Mouse (Mus musculus) adrenal gland, postnatal 25 days (tissue): ENCODE measurements around the gene Polr2l. TPM values are rescaled to one million over a fixed set of nuclear protein-coding genes. Genes with fewer than 3 reads are reported as not detected.
"Not testable (repeated sequence)": the region's sequence is repeated elsewhere in the genome, so short reads cannot be mapped to it uniquely, and the experiment has no call there.

Experiments
- DNase-seq: peaks from one replicate; pipeline ENCODE4 v3.0.0; 2021; ENCODE audit warnings: mixed read lengths
- total RNA-seq: library from RNA; stranded (reverse); gene quantifications from 2 replicates; pipeline ENCODE4 v1.2.3, GENCODE M21; 2021

Polr2l gene
- total RNA-seq, 1 experiment from 2014 or later: 102 TPM

- peak; percentile 93 for DNase-seq
These were observed 27.6 kb downstream of the Polr2l start, which contains the start of gene Rplp2 for GRCm38 (mm10) chr7:141447110-141447991. Rplp2 (plus strand) TSS chr7:141447370.

- not testable (repeated sequence) for DNase-seq
These were observed 28.6 kb downstream of the Polr2l start for GRCm38 (mm10) chr7:141446374-141446773.

- peak; percentile 71 for DNase-seq
These were observed 31.1 kb downstream of the Polr2l start, which contains the start of gene Pidd1 for GRCm38 (mm10) chr7:141443828-141444237. Pidd1 (minus strand) TSS chr7:141444025.

- no peak for DNase-seq
These were observed 31.7 kb downstream of the Polr2l start for GRCm38 (mm10) chr7:141443081-141443821.

- DNase-seq: no peak
These were observed 32.7 kb downstream of the Polr2l start for GRCm38 (mm10) chr7:141442199-141442598.

GRCm38 (mm10) chr7:141441460-141441859 lies 33.5 kb downstream of the Polr2l start:
- DNase-seq: no peak

- peak; percentile 69 for DNase-seq
These were observed 34.3 kb downstream of the Polr2l start for GRCm38 (mm10) chr7:141440613-141441012.

- no peak for DNase-seq
These were observed 35.1 kb downstream of the Polr2l start for GRCm38 (mm10) chr7:141439811-141440210.

GRCm38 (mm10) chr7:141439140-141439679 lies 35.7 kb downstream of the Polr2l start:
- DNase-seq: no peak

- DNase-seq: no peak
These were observed 36.5 kb downstream of the Polr2l start for GRCm38 (mm10) chr7:141438201-141438968.

GRCm38 (mm10) chr7:141437178-141438120 lies 37.5 kb downstream of the Polr2l start, which contains the start of gene Slc25a22:
Slc25a22 (minus strand) TSS chr7:141437892.
- peak; percentile 88 for DNase-seq

GRCm38 (mm10) chr7:141436523-141436892 lies 38.4 kb downstream of the Polr2l start:
- DNase-seq: no peak

- no peak for DNase-seq
These were observed 38.9 kb downstream of the Polr2l start for GRCm38 (mm10) chr7:141435856-141436522.

- DNase-seq: peak; percentile 72
These were observed 39.6 kb downstream of the Polr2l start for GRCm38 (mm10) chr7:141435129-141435855.

GRCm38 (mm10) chr7:141434464-141434863 lies 40.5 kb downstream of the Polr2l start:
- DNase-seq: peak; percentile 55

GRCm38 (mm10) chr7:141433517-141434400 lies 41.2 kb downstream of the Polr2l start:
- DNase-seq: no peak

- peak; percentile 78 for DNase-seq
These were observed 42.0 kb downstream of the Polr2l start for GRCm38 (mm10) chr7:141432741-141433516.
